Mouse (Mus musculus): ENCODE data around the gene Snrnp70.

GRCm38 (mm10) chr7:45339410-45340065 is 56.0 kb downstream of the Snrnp70 start:
- TF ChIP-seq EP300 (IDR thresholded peaks at IDR 0.05; ENCODE audit: low read length) (no peak), CTCF (conservative IDR thresholded peaks at IDR 0.05 in 1 of 2, IDR thresholded peaks at IDR 0.05 in 1 of 2; ENCODE audit: low read depth in 2 of 2, low read length in 2 of 2) (peak in 1 of 2 experiments; percentile 22; a peak in 1 of 4 replicates), RCOR1 (conservative IDR thresholded peaks at IDR 0.05; ENCODE audit: low read depth, low read length) (0 out of 2 replicates have a peak, but pooled peaks have one; percentile 29), JUN (IDR thresholded peaks at IDR 0.05; ENCODE audit: insufficient read depth, low read depth, low read length) (no peak), ZMIZ1 (IDR thresholded peaks at IDR 0.05; ENCODE audit: low read depth, low read length) (peak; percentile 17; the same call in 1 of the 2 replicates), HCFC1 (IDR thresholded peaks at IDR 0.05; ENCODE audit: low read depth, low read length) (no peak), MAX (IDR thresholded peaks at IDR 0.05; ENCODE audit: low read length) (peak; percentile 67), POLR2A (IDR thresholded peaks at IDR 0.05; ENCODE audit: low read depth, low read length) (peak; percentile 47), SMC3 (IDR thresholded peaks at IDR 0.05; ENCODE audit: low read depth, low read length) (no peak), CHD1 (IDR thresholded peaks at IDR 0.05; ENCODE audit: low read depth, low read length) (peak; percentile 99), MYC (IDR thresholded peaks at IDR 0.05; ENCODE audit: low read depth, low read length) (0 out of 2 replicates have a peak, but pooled peaks have one; percentile 46)
